Mouse (Mus musculus) cortical plate, adult 2 months (tissue): ENCODE data around the gene Spsb3.

Experiments used
- CTCF ChIP-seq: fragments of 200-500 bp; IDR thresholded peaks from 2 replicates; pipeline ENCODE4 v1.5.1; 2011; ENCODE audit warnings: mild to moderate bottlenecking, control low read depth, low read length; ENCODE audit not compliant: insufficient read depth; ENCODE audit errors: extremely low read depth
- POLR2A ChIP-seq: fragments of 200-500 bp; IDR thresholded peaks from 2 replicates; pipeline ENCODE4 v1.6.1; 2011; ENCODE audit warnings: mild to moderate bottlenecking, low read length, control low read depth; ENCODE audit not compliant: insufficient read depth; ENCODE audit errors: extremely low read depth

GRCm38 (mm10) chr17:24902124-24902523, 15.7 kb downstream of the Spsb3 start:
- no peak for TF ChIP-seq CTCF
- no peak for TF ChIP-seq POLR2A
